Mouse (Mus musculus): ENCODE measurements around the gene Tmc7.

DNA sequence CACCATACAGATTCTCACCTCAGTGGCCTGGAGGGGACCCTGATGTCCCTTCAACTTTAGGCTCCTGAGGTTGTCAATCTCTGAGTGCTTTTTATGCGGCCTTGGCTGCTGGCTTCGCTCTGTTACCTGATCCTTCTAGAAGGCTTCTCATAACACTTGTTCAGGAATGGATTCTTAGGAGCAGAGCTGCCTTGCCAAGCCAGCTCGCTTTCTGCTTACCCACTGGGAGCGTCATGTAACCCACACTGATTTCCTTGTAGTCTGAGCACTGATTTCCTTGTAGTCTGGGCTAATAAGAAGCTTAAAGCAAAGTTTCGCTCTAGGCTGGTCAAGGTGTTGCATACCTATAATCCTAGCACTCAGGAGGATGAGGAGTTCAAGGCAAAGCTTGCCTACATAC, 33.6 kb upstream of the Tmc7 start:
- no peak for TF ChIP-seq CTCF (IDR thresholded peaks at IDR 0.05; ENCODE audit: control insufficient read depth, insufficient read depth, insufficient replicate concordance, low read depth, low read length)
- no peak for TF ChIP-seq POLR2A (IDR thresholded peaks at IDR 0.05; ENCODE audit: control insufficient read depth, low read depth, low read length)

All from testis, adult 2 months (tissue).